Mouse (Mus musculus): ENCODE measurements at regions not wholly inside any gene's neighbourhood (a gene's known extent, or its start where the extent isn't known, plus 50 kb on each side); places are given as distances from the start of the nearest gene placed in this dataset.

GRCm38 (mm10) chr12:105898580-105899293, 111.3 kb upstream of the Vrk1 start:
- no peak for DNase-seq (ENCODE audit: low read depth)

- DNase-seq (ENCODE audit: low read depth) = no peak
These were observed 110.6 kb upstream of the Vrk1 start for GRCm38 (mm10) chr12:105899294-105899909.

GRCm38 (mm10) chr12:105900479-105900878, 109.5 kb upstream of the Vrk1 start:
- no peak for DNase-seq (ENCODE audit: low read depth)

GRCm38 (mm10) chr12:105903072-105903471, 107.0 kb upstream of the Vrk1 start:
- DNase-seq (ENCODE audit: low read depth) = no peak

GRCm38 (mm10) chr12:105906584-105906983, 103.4 kb upstream of the Vrk1 start:
- peak; percentile 49 for DNase-seq (ENCODE audit: low read depth)

GRCm38 (mm10) chr12:105907851-105908620, 102.0 kb upstream of the Vrk1 start:
- DNase-seq (ENCODE audit: low read depth) = no peak

GRCm38 (mm10) chr12:105911556-105911955, 98.5 kb upstream of the Vrk1 start:
- DNase-seq (ENCODE audit: low read depth) = no peak

- DNase-seq (ENCODE audit: low read depth) = no peak
These were observed 92.6 kb upstream of the Vrk1 start for GRCm38 (mm10) chr12:105917388-105917963.

- no peak for DNase-seq (ENCODE audit: low read depth)
These were observed 91.3 kb upstream of the Vrk1 start for GRCm38 (mm10) chr12:105918775-105919174.

- no peak for DNase-seq (ENCODE audit: low read depth)
These were observed 82.8 kb upstream of the Vrk1 start for GRCm38 (mm10) chr12:105927210-105927609.

GRCm38 (mm10) chr12:105929456-105929921, 80.5 kb upstream of the Vrk1 start:
- no peak for DNase-seq (ENCODE audit: low read depth)

GRCm38 (mm10) chr12:105935441-105935880, 74.6 kb upstream of the Vrk1 start:
- no peak for DNase-seq (ENCODE audit: low read depth)

- DNase-seq (ENCODE audit: low read depth) = no peak
These were observed 73.1 kb upstream of the Vrk1 start for GRCm38 (mm10) chr12:105936812-105937530.

GRCm38 (mm10) chr12:105942136-105943076, 67.6 kb upstream of the Vrk1 start:
- no peak for DNase-seq (ENCODE audit: low read depth)

- no peak for DNase-seq (ENCODE audit: low read depth)
These were observed 67.0 kb upstream of the Vrk1 start for GRCm38 (mm10) chr12:105943077-105943433.

GRCm38 (mm10) chr12:105947332-105947731, 62.7 kb upstream of the Vrk1 start:
- peak; percentile 41 for DNase-seq (ENCODE audit: low read depth)

GRCm38 (mm10) chr12:105948322-105948721, 61.7 kb upstream of the Vrk1 start:
- DNase-seq (ENCODE audit: low read depth) = no peak

- no peak for DNase-seq (ENCODE audit: low read depth)
These were observed 54.2 kb upstream of the Vrk1 start for GRCm38 (mm10) chr12:105955764-105956290.

- no peak for DNase-seq (ENCODE audit: low read depth)
These were observed 50.3 kb upstream of the Vrk1 start for GRCm38 (mm10) chr12:105959756-105960155.

Data from naive thymus-derived CD4-positive, alpha-beta T cell, adult 2 months (primary cell).